Mouse (Mus musculus) thymus, adult 2 months (tissue): ENCODE results near the gene Dek.

Experiments
- CTCF ChIP-seq: fragments of 200-500 bp; IDR thresholded peaks from 2 replicates; pipeline ENCODE4 v1.5.1; 2012; ENCODE audit warnings: mild to moderate bottlenecking, control low read depth, low read length, moderate library complexity, borderline replicate concordance; ENCODE audit not compliant: control insufficient read depth, poor library complexity, insufficient read depth; ENCODE audit errors: extremely low read depth
- POLR2A ChIP-seq: fragments of 200-500 bp; IDR thresholded peaks from 2 replicates; pipeline ENCODE4 v1.6.1; 2012; ENCODE audit warnings: mild to moderate bottlenecking, low read length, control low read depth, moderate library complexity; ENCODE audit not compliant: control insufficient read depth, poor library complexity, insufficient read depth; ENCODE audit errors: extremely low read depth

- TF ChIP-seq CTCF (no peak), POLR2A (no peak)
These were observed 56.0 kb downstream of the Dek start for GRCm38 (mm10) chr13:47050009-47050408.
